Mouse (Mus musculus): ENCODE measurements around the gene Smim22.

The Smim22 gene

GRCm38 (mm10) chr16:5008076-5008475, 988 bp downstream of the Smim22 start:
- no peak for DNase-seq (ENCODE audit: low read depth, low spot score)

DNA sequence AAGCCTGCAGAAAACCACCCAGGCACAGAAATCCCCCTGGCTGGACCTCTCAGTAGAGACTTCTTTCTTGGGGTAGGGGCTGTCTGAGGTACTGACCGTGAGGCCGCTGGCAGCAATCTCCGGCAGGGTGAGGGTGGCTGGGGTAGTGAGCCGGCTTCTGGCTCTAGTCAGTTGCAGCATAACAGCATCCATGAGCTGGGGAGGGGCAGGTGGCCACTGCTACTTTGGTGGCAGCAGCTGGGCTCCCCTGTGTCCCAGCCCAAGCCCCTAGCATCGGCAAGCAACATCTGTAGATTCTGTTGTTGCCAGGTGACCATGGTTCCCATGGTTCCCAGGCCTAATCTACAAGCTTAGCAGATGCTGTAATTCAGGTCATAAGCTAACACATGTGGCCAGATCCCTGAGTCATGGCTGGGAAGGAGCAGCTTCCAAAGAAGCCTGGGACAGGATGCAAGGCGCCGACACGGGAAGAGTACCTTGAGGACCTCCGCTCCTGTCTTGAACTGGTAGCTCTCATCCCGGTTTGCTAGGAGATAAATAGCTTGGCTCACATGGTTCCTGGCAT, 3.4 kb downstream of the Smim22 start:
- DNase-seq (ENCODE audit: low read depth, low spot score) = no peak

- DNase-seq (ENCODE audit: low read depth, low spot score) = no peak
Observed at GRCm38 (mm10) chr16:5011285-5011684, 4.2 kb downstream of the Smim22 start.

GRCm38 (mm10) chr16:5012036-5013005, 5.2 kb downstream of the Smim22 start:
- peak; percentile 34 for DNase-seq (ENCODE audit: low read depth, low spot score)

GRCm38 (mm10) chr16:5013054-5013838, 6.2 kb downstream of the Smim22 start, which contains the start of gene Rogdi:
Rogdi (minus strand) TSS chr16:5013553.
- DNase-seq (ENCODE audit: low read depth, low spot score) = peak; percentile 96

- DNase-seq (ENCODE audit: low read depth, low spot score) = no peak
Observed at GRCm38 (mm10) chr16:5014578-5014977, 7.5 kb downstream of the Smim22 start.

- DNase-seq (ENCODE audit: low read depth, low spot score) = no peak
Observed at GRCm38 (mm10) chr16:5024021-5024420, 16.9 kb downstream of the Smim22 start.

DNA sequence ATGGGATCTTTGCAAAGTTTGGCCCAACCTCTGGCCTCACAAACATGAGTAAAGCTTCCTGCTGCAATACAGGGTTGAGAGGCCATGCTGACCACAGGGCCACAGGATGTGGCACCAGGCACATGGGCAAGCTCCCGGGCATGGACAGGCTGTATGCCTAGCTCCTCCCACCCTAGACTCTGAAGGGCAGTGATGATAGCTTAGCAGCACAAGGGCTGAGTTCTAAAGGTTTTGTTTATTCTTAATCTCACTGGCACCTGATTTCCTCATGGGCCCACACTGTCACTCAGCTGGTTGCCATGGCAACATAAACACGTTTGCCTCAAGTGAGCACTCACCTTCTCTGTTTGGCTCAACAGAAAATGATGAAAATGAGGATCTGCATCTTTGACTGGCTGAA, 22.8 kb downstream of the Smim22 start:
- no peak for DNase-seq (ENCODE audit: low read depth, low spot score)

GRCm38 (mm10) chr16:5035591-5035990, 28.5 kb downstream of the Smim22 start:
- DNase-seq (ENCODE audit: low read depth, low spot score) = no peak

DNA sequence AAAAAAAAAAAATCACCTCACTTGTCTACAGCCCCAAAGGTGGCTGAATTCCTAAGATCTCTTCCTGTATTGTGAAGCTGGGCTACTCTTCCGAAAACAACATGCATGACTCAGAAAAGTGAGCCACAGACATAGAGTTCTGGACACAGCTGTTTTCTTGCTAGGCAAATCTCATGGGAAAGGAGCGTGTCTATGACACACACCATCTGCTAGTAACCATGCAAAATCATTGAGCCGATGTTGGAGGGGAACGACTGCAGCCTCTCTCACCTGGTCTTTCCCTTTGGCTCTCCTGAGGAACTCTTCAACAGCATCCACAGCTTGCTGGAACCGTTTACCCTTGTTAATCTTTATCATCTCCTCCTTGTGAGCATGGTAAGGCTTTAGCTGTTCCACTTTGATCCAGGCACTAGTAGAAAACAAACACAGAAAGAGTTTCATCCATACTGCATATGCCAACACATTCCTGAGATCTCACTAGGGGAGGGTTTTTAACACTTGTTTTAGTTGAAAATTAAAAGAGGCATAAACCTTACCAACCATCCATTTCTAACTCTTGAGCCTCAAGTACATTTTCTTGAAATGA, 29.7 kb downstream of the Smim22 start:
- no peak for DNase-seq (ENCODE audit: low read depth, low spot score)

DNA sequence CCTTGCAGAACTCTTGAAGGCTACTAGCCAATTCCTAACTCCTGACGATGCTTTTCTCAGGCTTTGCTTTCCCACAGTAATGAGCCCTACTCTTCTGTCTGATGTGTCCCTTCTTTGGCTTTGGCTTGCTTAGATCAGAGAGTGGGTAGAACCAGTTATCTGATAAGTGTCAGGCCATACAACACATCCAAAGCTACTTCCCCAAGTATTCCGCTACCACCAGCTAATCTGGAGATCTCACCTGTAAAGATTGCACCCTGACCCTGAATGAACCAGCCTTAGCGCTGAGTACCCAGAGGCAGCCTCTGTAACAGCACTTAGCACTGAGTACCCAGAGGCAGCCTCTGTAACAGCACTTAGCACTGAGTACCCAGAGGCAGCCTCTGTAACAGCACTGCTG, 38.2 kb downstream of the Smim22 start:
- no peak for DNase-seq (ENCODE audit: low read depth, low spot score)

GRCm38 (mm10) chr16:5049182-5049773, 42.2 kb downstream of the Smim22 start:
- DNase-seq (ENCODE audit: low read depth, low spot score) = peak; percentile 27

GRCm38 (mm10) chr16:5049774-5050234, 42.7 kb downstream of the Smim22 start, which contains the start of the genes Glyr1 and Ubn1:
Glyr1 (minus strand) TSS chr16:5049863.
Ubn1 (plus strand) TSS chr16:5050057.
- peak; percentile 98 for DNase-seq (ENCODE audit: low read depth, low spot score)

DNA sequence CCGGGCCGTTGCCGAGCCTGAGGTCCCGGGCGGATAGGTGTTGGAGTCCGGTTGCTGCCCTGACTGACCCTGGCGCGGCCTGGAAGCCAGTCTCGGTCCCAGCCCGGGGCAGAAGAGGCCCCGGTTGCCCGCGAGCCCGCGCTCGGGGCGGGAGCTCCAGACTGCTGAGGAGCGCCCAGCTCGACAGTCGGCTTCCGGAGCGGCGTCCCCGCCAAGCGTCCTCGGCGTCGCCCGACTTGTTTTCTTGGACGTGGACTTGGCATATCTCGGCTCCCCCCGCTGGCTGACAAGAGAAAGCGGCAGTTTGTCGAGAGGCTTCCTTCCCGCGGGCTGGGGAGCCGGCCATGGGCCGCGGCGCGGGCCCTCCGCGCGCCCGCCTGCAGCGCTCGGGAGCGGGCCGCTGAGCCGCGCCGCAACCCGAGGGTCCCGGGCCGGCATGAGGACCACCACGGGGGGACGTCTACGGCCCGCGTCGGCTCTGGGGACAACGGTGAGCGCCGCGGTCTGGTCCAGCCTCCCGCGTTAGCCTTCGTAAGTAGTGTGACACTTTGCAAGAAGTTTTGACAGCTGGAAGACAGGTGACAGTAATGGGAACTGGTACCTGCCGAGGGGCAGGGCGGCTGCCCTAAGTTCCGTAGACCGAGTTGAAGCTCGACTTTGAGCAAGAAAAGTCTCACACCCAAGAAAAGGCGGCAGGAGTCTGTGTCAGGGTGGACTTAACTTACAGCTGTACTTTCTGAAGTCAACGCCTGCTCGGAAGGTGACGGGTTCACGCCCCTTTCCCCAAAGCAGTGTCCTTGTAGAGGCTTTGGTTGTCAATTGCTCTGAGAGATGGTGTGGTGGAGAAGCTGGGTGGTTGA, 43.4 kb downstream of the Smim22 start:
- DNase-seq (ENCODE audit: low read depth, low spot score) = peak; percentile 51
